Mouse (Mus musculus) gastrocnemius, adult 2 months (tissue): ENCODE results near the gene Nav2. TPM values are rescaled to one million over a fixed set of nuclear protein-coding genes. Genes with fewer than 3 reads are reported as not detected.

Source experiments
- DNase-seq: peaks from one replicate; pipeline ENCODE4 v3.0.0; 2022
- H3K27ac ChIP-seq: fragments of 200-600 bp; 2 replicates; pipeline ENCODE4 v1.8.1; 2022; ENCODE audit warnings: mild to moderate bottlenecking
- H3K4me3 ChIP-seq: fragments of 200-600 bp; 2 replicates; pipeline ENCODE4 v1.8.1; 2022; ENCODE audit warnings: mild to moderate bottlenecking, moderate library complexity
- CTCF ChIP-seq: fragments of 200-600 bp; IDR thresholded peaks from 2 replicates; pipeline ENCODE4 v1.8.1; 2022; ENCODE audit warnings: antibody characterized with exemption, mild to moderate bottlenecking, moderate library complexity
- intact Hi-C: fragments of 180-260 bp; cut with DNase I; formaldehyde crosslinking; loops from one replicate; pipeline ENCODE4 v1.15.1; 2025
- total RNA-seq, 2 experiments: library from RNA; stranded (reverse); gene quantifications; 2 replicates each; pipeline ENCODE4 v1.2.3; 2021

Gene Nav2
- total RNA-seq, 2 experiments from 2014 or later = 18.5 to 36.0 TPM

- TF ChIP-seq CTCF = no peak
- no peak for DNase-seq
- Histone ChIP-seq H3K27ac (0 out of 2 replicates have a peak overlapping the region, but pooled peaks have one; percentile 20), H3K4me3 (no peak overlapping the region)
- intact Hi-C loops = loop anchor here (5.0 kb wide), 1 partner anchor 60 kb away; no protein-coding TSS in a partner anchor
Measured at GRCm38 (mm10) chr7:49331939-49332338, 423.4 kb downstream of the Nav2 start.

GRCm38 (mm10) chr7:49332644-49333043 is 424.1 kb downstream of the Nav2 start:
- no peak overlapping the region for H3K27ac ChIP-seq
- intact Hi-C loops = loop anchor here (5.0 kb wide), 1 partner anchor 60 kb away; no protein-coding TSS in a partner anchor
- no peak overlapping the region for H3K4me3 ChIP-seq
- no peak for DNase-seq
- TF ChIP-seq CTCF = no peak

- Histone ChIP-seq H3K4me3 (peak overlapping the region; percentile 49), H3K27ac (peak overlapping the region; percentile 84)
- no peak for TF ChIP-seq CTCF
- DNase-seq = peak; percentile 49
- intact Hi-C loops = loop anchor here (5.0 kb wide), 1 partner anchor 62 kb away; no protein-coding TSS in a partner anchor
Measured at GRCm38 (mm10) chr7:49334163-49334562, 425.6 kb downstream of the Nav2 start.

- intact Hi-C loops = no loop called here
- TF ChIP-seq CTCF = no peak
- no peak for DNase-seq
- Histone ChIP-seq H3K27ac (peak overlapping the region; percentile 84), H3K4me3 (no peak overlapping the region)
Measured at GRCm38 (mm10) chr7:49335056-49335455, 426.5 kb downstream of the Nav2 start.

- DNase-seq = no peak
- no peak for TF ChIP-seq CTCF
- Histone ChIP-seq H3K4me3 (no peak overlapping the region), H3K27ac (no peak overlapping the region)
- intact Hi-C loops = no loop called here
Measured at GRCm38 (mm10) chr7:49336725-49337124, 428.2 kb downstream of the Nav2 start.

GRCm38 (mm10) chr7:49337710-49338109 is 429.2 kb downstream of the Nav2 start:
- intact Hi-C loops = no loop called here
- Histone ChIP-seq H3K4me3 (no peak overlapping the region), H3K27ac (peak overlapping the region; percentile 7; the same call in 1 of the 2 replicates)
- no peak for TF ChIP-seq CTCF
- no peak for DNase-seq

- no peak for TF ChIP-seq CTCF
- intact Hi-C loops = loop anchor here (5.0 kb wide), 3 partner anchors 37 to 87 kb away; no protein-coding TSS in a partner anchor
Measured at GRCm38 (mm10) chr7:49339953-49340352, 431.4 kb downstream of the Nav2 start.

GRCm38 (mm10) chr7:49341151-49341918 is 432.8 kb downstream of the Nav2 start:
- Histone ChIP-seq H3K4me3 (no peak overlapping the region), H3K27ac (peak overlapping the region; percentile 90; the same call in 1 of the 2 replicates)
- intact Hi-C loops = loop anchor here (5.0 kb wide), 3 partner anchors 36 to 86 kb away; no protein-coding TSS in a partner anchor
- TF ChIP-seq CTCF = no peak
- no peak for DNase-seq

More at GRCm38 (mm10) chr7:49339953-49340352, 431.4 kb downstream of the Nav2 start:
- H3K4me3 ChIP-seq = no peak overlapping the region
- H3K27ac ChIP-seq = no peak overlapping the region
- no peak for DNase-seq

- Histone ChIP-seq H3K4me3 (no peak overlapping the region), H3K27ac (peak overlapping the region; percentile 90)
- intact Hi-C loops = loop anchor here (5.0 kb wide), 3 partner anchors 35 to 85 kb away; no protein-coding TSS in a partner anchor
- peak; percentile 10; the same call in 1 of the 2 replicates for TF ChIP-seq CTCF
- DNase-seq = no peak
Measured at GRCm38 (mm10) chr7:49341919-49342529, 433.5 kb downstream of the Nav2 start.

- intact Hi-C loops = loop anchor here (5.0 kb wide), 3 partner anchors 35 to 85 kb away; no protein-coding TSS in a partner anchor
- no peak for TF ChIP-seq CTCF
- DNase-seq = peak; percentile 39
- peak overlapping the region; percentile 90 for H3K27ac ChIP-seq
- H3K4me3 ChIP-seq = peak overlapping the region; percentile 63
Measured at GRCm38 (mm10) chr7:49342556-49343080, 434.1 kb downstream of the Nav2 start.

GRCm38 (mm10) chr7:49343081-49343600 is 434.6 kb downstream of the Nav2 start:
- intact Hi-C loops = loop anchor here (5.0 kb wide), 3 partner anchors 34 to 84 kb away; no protein-coding TSS in a partner anchor
- H3K4me3 ChIP-seq = peak overlapping the region; percentile 63
- peak; percentile 92 for DNase-seq
- H3K27ac ChIP-seq = peak overlapping the region; percentile 90
- TF ChIP-seq CTCF = peak; percentile 30; the same call in 1 of the 2 replicates
